Mouse (Mus musculus): ENCODE results near the gene Olfr1100.

The Olfr1100 gene

GRCm38 (mm10) chr2:86979854-86980253 lies at the start of gene Olfr1100:
Olfr1100 (minus strand) TSS chr2:86979954.
- DNase-seq (ENCODE audit: low read depth, low spot score) = no peak

- no peak for DNase-seq (ENCODE audit: low read depth, low spot score)
These were observed 47.2 kb upstream of the Olfr1100 start, which contains the start of gene Olfr1104 for GRCm38 (mm10) chr2:87026980-87027379. Olfr1104 (minus strand) TSS chr2:87027080.

- DNase-seq (ENCODE audit: low read depth, low spot score) = no peak
These were observed 18.3 kb upstream of the Olfr1100 start, which contains the start of gene Olfr1102 for GRCm38 (mm10) chr2:86998098-86998497. Olfr1102 (plus strand) TSS chr2:86998398.

GRCm38 (mm10) chr2:86991121-86991520 lies 11.4 kb upstream of the Olfr1100 start, which contains the start of gene Olfr1101:
Olfr1101 (minus strand) TSS chr2:86991221.
- DNase-seq (ENCODE audit: low read depth, low spot score) = no peak

GRCm38 (mm10) chr2:86960593-86960992 lies 19.2 kb downstream of the Olfr1100 start, which contains the start of gene Olfr1099:
Olfr1099 (minus strand) TSS chr2:86960693.
- no peak for DNase-seq (ENCODE audit: low read depth, low spot score)

GRCm38 (mm10) chr2:86926557-86926956 lies 53.2 kb downstream of the Olfr1100 start:
- DNase-seq (ENCODE audit: low read depth, low spot score) = no peak

Data from ZHBTc4 (cell line).